Mouse (Mus musculus): ENCODE results near the gene Gpsm3. TPM values are rescaled to one million over a fixed set of nuclear protein-coding genes. Genes with fewer than 3 reads are reported as not detected.

Gpsm3 gene
- polyA plus RNA-seq, 1 experiment from 2014 or later: 28.5 TPM

- no peaks in the 10 kb centered on the region for H3K9me3 ChIP-seq (replicated peaks; ENCODE audit: low read length)
- H3K4me1 ChIP-seq (replicated peaks; ENCODE audit: insufficient read depth, low read length): no peaks in the 10 kb centered on the region
- H3K9ac ChIP-seq (ENCODE audit: low read depth, low read length): no peak overlapping the region
- no peak overlapping the region for H3K27ac ChIP-seq
- H3K4me2 ChIP-seq (ENCODE audit: low read length): no peak overlapping the region
- H3K4me3 ChIP-seq (replicated peaks; ENCODE audit: low read depth, low read length): no peak overlapping the region
- DNase-seq (ENCODE audit: low spot score) (no peak), ATAC-seq (replicated peaks; ENCODE audit: low FRiP score, low read depth) (no peak)
- 29% methylated on average over 15 of the region's 15 CpGs for WGBS
- no peak for TF ChIP-seq CTCF (IDR thresholded peaks at IDR 0.05; ENCODE audit: low read depth)
- no peaks in the 10 kb centered on the region for H3K36me3 ChIP-seq (ENCODE audit: insufficient read depth, low read length)
- no peaks in the 10 kb centered on the region for H3K27me3 ChIP-seq (ENCODE audit: insufficient read depth, low read length)
These were observed 17.2 kb upstream of the Gpsm3 start for GRCm38 (mm10) chr17:34572361-34572760.

GRCm38 (mm10) chr17:34576577-34576976 lies 13.0 kb upstream of the Gpsm3 start:
- Histone ChIP-seq H3K27ac (no peak overlapping the region), H3K27me3 (ENCODE audit: insufficient read depth, low read length) (no peaks in the 10 kb centered on the region)
- no peak for DNase-seq (ENCODE audit: low spot score)

GRCm38 (mm10) chr17:34578070-34578469 lies 11.5 kb upstream of the Gpsm3 start:
- no peak overlapping the region for H3K9ac ChIP-seq (ENCODE audit: low read depth, low read length)
- H3K4me2 ChIP-seq (ENCODE audit: low read length): no peak overlapping the region
- WGBS: 90% methylated on average over 3 of the region's 3 CpGs
- H3K4me1 ChIP-seq (replicated peaks; ENCODE audit: insufficient read depth, low read length): no peaks in the 10 kb centered on the region
- H3K36me3 ChIP-seq (ENCODE audit: insufficient read depth, low read length): no peaks in the 10 kb centered on the region
- no peaks in the 10 kb centered on the region for H3K27me3 ChIP-seq (ENCODE audit: insufficient read depth, low read length)
- DNase-seq (ENCODE audit: low spot score) (no peak), ATAC-seq (replicated peaks; ENCODE audit: low FRiP score, low read depth) (no peak)
- no peaks in the 10 kb centered on the region for H3K9me3 ChIP-seq (replicated peaks; ENCODE audit: low read length)
- no peak for TF ChIP-seq CTCF (IDR thresholded peaks at IDR 0.05; ENCODE audit: low read depth)
- H3K27ac ChIP-seq: no peak overlapping the region
- H3K4me3 ChIP-seq (replicated peaks; ENCODE audit: low read depth, low read length): no peak overlapping the region

More at GRCm38 (mm10) chr17:34576577-34576976, 13.0 kb upstream of the Gpsm3 start:
- Histone ChIP-seq H3K4me3 (replicated peaks; ENCODE audit: low read depth, low read length) (no peak overlapping the region), H3K4me1 (replicated peaks; ENCODE audit: insufficient read depth, low read length) (no peaks in the 10 kb centered on the region), H3K4me2 (ENCODE audit: low read length) (no peak overlapping the region), H3K9ac (ENCODE audit: low read depth, low read length) (no peak overlapping the region), H3K36me3 (ENCODE audit: insufficient read depth, low read length) (no peaks in the 10 kb centered on the region), H3K9me3 (replicated peaks; ENCODE audit: low read length) (no peaks in the 10 kb centered on the region)
- TF ChIP-seq CTCF (IDR thresholded peaks at IDR 0.05; ENCODE audit: low read depth): no peak
- no peak for ATAC-seq (replicated peaks; ENCODE audit: low FRiP score, low read depth)
- WGBS: 62% methylated on average over 5 of the region's 5 CpGs

GRCm38 (mm10) chr17:34582528-34582927 lies 7.1 kb upstream of the Gpsm3 start:
- ATAC-seq (replicated peaks; ENCODE audit: low FRiP score, low read depth): no peak
- no peaks in the 10 kb centered on the region for H3K36me3 ChIP-seq (ENCODE audit: insufficient read depth, low read length)
- H3K27ac ChIP-seq: no peak overlapping the region
- no peak overlapping the region for H3K4me2 ChIP-seq (ENCODE audit: low read length)
- H3K4me1 ChIP-seq (replicated peaks; ENCODE audit: insufficient read depth, low read length): peaks cover 4% of the 10 kb centered on the region
- no peak overlapping the region for H3K4me3 ChIP-seq (replicated peaks; ENCODE audit: low read depth, low read length)
- no peak for TF ChIP-seq CTCF (IDR thresholded peaks at IDR 0.05; ENCODE audit: low read depth)
- WGBS: 82% methylated on average over 12 of the region's 12 CpGs
- no peak overlapping the region for H3K9ac ChIP-seq (ENCODE audit: low read depth, low read length)
- H3K27me3 ChIP-seq (ENCODE audit: insufficient read depth, low read length): no peaks in the 10 kb centered on the region
- H3K9me3 ChIP-seq (replicated peaks; ENCODE audit: low read length): no peaks in the 10 kb centered on the region
- DNase-seq (ENCODE audit: low spot score): no peak

GRCm38 (mm10) chr17:34583397-34583796 lies 6.2 kb upstream of the Gpsm3 start:
- H3K27ac ChIP-seq: no peak overlapping the region
- no peak overlapping the region for H3K4me2 ChIP-seq (ENCODE audit: low read length)
- no peaks in the 10 kb centered on the region for H3K27me3 ChIP-seq (ENCODE audit: insufficient read depth, low read length)
- H3K4me1 ChIP-seq (replicated peaks; ENCODE audit: insufficient read depth, low read length): peaks cover 9% of the 10 kb centered on the region
- 60% methylated on average over 7 of the region's 7 CpGs for whole genome bisulfite sequencing
- no peak for DNase-seq (ENCODE audit: low spot score)
- H3K9me3 ChIP-seq (replicated peaks; ENCODE audit: low read length): no peaks in the 10 kb centered on the region
- no peak for ATAC-seq (replicated peaks; ENCODE audit: low FRiP score, low read depth)
- no peak overlapping the region for H3K4me3 ChIP-seq (replicated peaks; ENCODE audit: low read depth, low read length)
- H3K36me3 ChIP-seq (ENCODE audit: insufficient read depth, low read length): no peaks in the 10 kb centered on the region
- TF ChIP-seq CTCF (IDR thresholded peaks at IDR 0.05; ENCODE audit: low read depth): no peak
- H3K9ac ChIP-seq (ENCODE audit: low read depth, low read length): no peak overlapping the region

- H3K36me3 ChIP-seq (ENCODE audit: insufficient read depth, low read length): no peaks in the 10 kb centered on the region
- no peak overlapping the region for H3K9ac ChIP-seq (ENCODE audit: low read depth, low read length)
- no peak for DNase-seq (ENCODE audit: low spot score)
- H3K27me3 ChIP-seq (ENCODE audit: insufficient read depth, low read length): no peaks in the 10 kb centered on the region
- H3K4me3 ChIP-seq (replicated peaks; ENCODE audit: low read depth, low read length): no peak overlapping the region
- TF ChIP-seq CTCF (IDR thresholded peaks at IDR 0.05; ENCODE audit: low read depth): no peak
- no peak overlapping the region for H3K4me2 ChIP-seq (ENCODE audit: low read length)
- no peak for ATAC-seq (replicated peaks; ENCODE audit: low FRiP score, low read depth)
- no peaks in the 10 kb centered on the region for H3K9me3 ChIP-seq (replicated peaks; ENCODE audit: low read length)
- 89% methylated on average over 8 of the region's 8 CpGs for WGBS
- H3K27ac ChIP-seq: no peak overlapping the region
- peaks cover 13% of the 10 kb centered on the region for H3K4me1 ChIP-seq (replicated peaks; ENCODE audit: insufficient read depth, low read length)
These were observed 5.8 kb upstream of the Gpsm3 start for GRCm38 (mm10) chr17:34583819-34584218.

GRCm38 (mm10) chr17:34585121-34585520 lies 4.5 kb upstream of the Gpsm3 start:
- WGBS: 87% methylated on average over 8 of the region's 8 CpGs
- ATAC-seq (replicated peaks; ENCODE audit: low FRiP score, low read depth) (no peak), DNase-seq (ENCODE audit: low spot score) (no peak)
- Histone ChIP-seq H3K4me2 (ENCODE audit: low read length) (no peak overlapping the region), H3K36me3 (ENCODE audit: insufficient read depth, low read length) (no peaks in the 10 kb centered on the region), H3K27ac (no peak overlapping the region), H3K9me3 (replicated peaks; ENCODE audit: low read length) (no peaks in the 10 kb centered on the region), H3K4me1 (replicated peaks; ENCODE audit: insufficient read depth, low read length) (peaks cover 26% of the 10 kb centered on the region), H3K9ac (ENCODE audit: low read depth, low read length) (no peak overlapping the region), H3K27me3 (ENCODE audit: insufficient read depth, low read length) (no peaks in the 10 kb centered on the region), H3K4me3 (replicated peaks; ENCODE audit: low read depth, low read length) (no peak overlapping the region)
- no peak for TF ChIP-seq CTCF (IDR thresholded peaks at IDR 0.05; ENCODE audit: low read depth)
